1 mouse cellular context compared by ENCODE assay signal in the genomic region with DNA sequence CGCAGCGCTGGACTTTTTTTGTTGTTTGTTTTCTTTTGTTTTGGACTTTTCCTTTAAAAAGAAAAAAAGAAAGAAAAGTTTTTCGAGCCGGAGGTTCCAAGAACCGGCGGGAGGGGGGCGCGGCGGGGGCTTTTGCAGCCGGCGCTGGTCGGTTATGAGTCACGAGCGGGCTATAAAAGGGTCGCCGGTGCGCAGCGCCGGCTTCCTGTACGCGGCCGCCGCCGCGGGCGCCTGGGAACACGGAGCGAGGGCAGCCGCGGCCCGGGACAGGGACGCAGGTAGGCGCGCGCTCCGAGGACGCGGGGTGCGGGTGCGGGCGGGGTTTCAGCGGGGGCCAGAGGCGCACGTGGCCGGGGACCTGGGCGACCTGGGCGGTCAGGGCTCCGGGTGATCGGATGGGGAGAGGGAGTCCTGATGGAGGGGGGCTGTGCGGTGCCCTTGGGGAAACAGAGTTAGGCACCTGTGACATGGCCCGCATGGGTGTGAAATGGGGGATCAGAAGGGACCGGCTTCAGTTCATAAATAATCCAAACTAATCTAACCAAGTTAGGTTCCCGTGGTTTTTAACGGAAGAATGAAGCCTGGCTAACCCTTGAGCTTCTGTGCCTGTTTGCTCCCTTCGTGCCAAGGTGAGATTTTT.
A peak's percentile ranks its signal among the peaks of the same experiment; 100 is the strongest.
TF ChIP-seq lines count a peak whose summit lies in the region.

No protein-coding gene starts in this region.

TF ChIP-seq in CH12.LX, 34 proteins besides CTCF, POLR2A, EP300 and RAD21 (continued from another document):
- TF ChIP-seq MAZ (IDR thresholded peaks at IDR 0.05; ENCODE audit: low read depth, low read length) (peak; percentile 97), E2F4 (IDR thresholded peaks at IDR 0.05; ENCODE audit: insufficient replicate concordance, low read depth, low read length) (no peak), MYC (IDR thresholded peaks at IDR 0.05; ENCODE audit: low read depth, low read length) (peak; percentile 68; the same call in 1 of the 2 replicates), CHD2 (IDR thresholded peaks at IDR 0.05; ENCODE audit: low read length) (peak; percentile 59; the same call in 1 of the 2 replicates)
